In genomic region chr2:59841189-59841939, GRCm38 (mm10) we compare ENCODE assay signal across 8 mouse cellular contexts. TPM values are rescaled to one million over a fixed set of nuclear protein-coding genes. Genes with fewer than 3 reads are reported as not detected.
DNase-seq lines count a peak whose midpoint lies in the region; ATAC-seq lines count a peak whose summit lies in the region.

No protein-coding gene starts in this region.

- peak overlapping the region; percentile 93 for H3K27ac ChIP-seq in brown adipose tissue, adult 24 weeks (replicated peaks; ENCODE audit: low read depth, low read length)
- H3K27ac ChIP-seq in heart, embryonic 15.5 days, result peak overlapping the region; percentile 52

- no peak overlapping the region for H3K4me2 ChIP-seq in heart, embryonic 15.5 days

- 0 out of 2 replicates have a peak, but pooled peaks have one; percentile 16 for ATAC-seq in heart, embryonic 15.5 days (replicated peaks; ENCODE audit: insufficient number of reproducible peaks, insufficient read depth, low FRiP score, low read depth)
- peak; percentile 64 for ATAC-seq in megakaryocyte progenitor cell, adult 5-6 weeks (replicated peaks; ENCODE audit: poor library complexity)
- no peak for ATAC-seq in megakaryocyte, adult 5-6 weeks (ENCODE audit: poor library complexity, severe bottlenecking)

- H3K36me3 ChIP-seq in heart, embryonic 15.5 days, result peaks cover 57% of the 10 kb centered on the region

- H3K4me1 ChIP-seq in brown adipose tissue, adult 24 weeks (ENCODE audit: control insufficient read depth, insufficient read depth, insufficient read length, low read length), result peaks cover 16% of the 10 kb centered on the region
- H3K4me1 ChIP-seq in heart, embryonic 15.5 days (replicated peaks), result peaks cover 25% of the 10 kb centered on the region

- H3K4me3 ChIP-seq in brown adipose tissue, adult 24 weeks (ENCODE audit: insufficient read depth, low read depth, low read length), result peak overlapping the region; percentile 25; the same call in 1 of the 2 replicates
- H3K4me3 ChIP-seq in heart, embryonic 15.5 days, result no peak overlapping the region

- peak; percentile 33 for DNase-seq in A20 (ENCODE audit: low read depth, low spot score)
- DNase-seq in kidney, postnatal 36 days, result peak; percentile 69 to 79
- DNase-seq in left cerebral cortex, postnatal 36 days (ENCODE audit: low spot score in 2 of 2), result no peak
- DNase-seq in left cerebral cortex, adult 11 months (ENCODE audit: low spot score), result no peak

- no peak overlapping the region for H3K9ac ChIP-seq in heart, embryonic 15.5 days

- intact Hi-C loops in left cerebral cortex, postnatal 36 days (cut with DNase I), result no loop called here

- no peaks in the 10 kb centered on the region for H3K27me3 ChIP-seq in heart, embryonic 15.5 days

- no peaks in the 10 kb centered on the region for H3K9me3 ChIP-seq in heart, embryonic 15.5 days (replicated peaks)

- 64% methylated on average over 11 of the region's 12 CpGs for WGBS in heart, embryonic 15.5 days

RNA-seq across cellular contexts. Expression of gene Wdsub1, which starts 41.0 kb away (rescaled TPM):
- 9.9 and 15.6 TPM in 2 replicates for polyA plus RNA-seq in brown adipose tissue, adult 24 weeks (2012; ENCODE audit: insufficient read depth, insufficient read length, missing spikeins)
- polyA plus RNA-seq in heart, embryonic 15.5 days (2015; fragmentation: Nextera tagmentation; extraction: Ambion mirVana), result 46.2 TPM in 2 replicates
- 8.2 and 9.3 TPM in 2 replicates for total RNA-seq in megakaryocyte progenitor cell, adult 5-6 weeks (2015)
- total RNA-seq in megakaryocyte progenitor cell, adult 5-6 weeks (2017), result 10.2 and 12.2 TPM in 2 replicates
- 11.6 and 14.3 TPM in 2 replicates for total RNA-seq in megakaryocyte, adult 5-6 weeks (2015)
- 21.3 and 31.0 TPM in 2 replicates for total RNA-seq in megakaryocyte, adult 5-6 weeks (2017)
- 10 to 100 TPM; 16.3 to 16.4 TPM for total RNA-seq in left cerebral cortex, postnatal 36 days (2021)

Comparison
In these comparisons a context has a peak if more than half of its experiments do, and no peak if none do; other contexts are left out.
1. DNase-seq: peak in A20 (single experiment) and kidney, postnatal 36 days (2 of 2); none in left cerebral cortex, postnatal 36 days (0 of 2) and left cerebral cortex, adult 11 months (single experiment).